Mouse (Mus musculus) kidney, postnatal 36 days (tissue): ENCODE measurements at regions not wholly inside any gene's neighbourhood (a gene's known extent, or its start where the extent isn't known, plus 50 kb on each side); places are given as distances from the start of the nearest gene placed in this dataset.

Experiments
- DNase-seq, 2 experiments: peaks; one replicate each; pipeline ENCODE4 v3.0.0; 2021 to 2022; ENCODE audit warnings: mixed read lengths in 2 of 2

DNA sequence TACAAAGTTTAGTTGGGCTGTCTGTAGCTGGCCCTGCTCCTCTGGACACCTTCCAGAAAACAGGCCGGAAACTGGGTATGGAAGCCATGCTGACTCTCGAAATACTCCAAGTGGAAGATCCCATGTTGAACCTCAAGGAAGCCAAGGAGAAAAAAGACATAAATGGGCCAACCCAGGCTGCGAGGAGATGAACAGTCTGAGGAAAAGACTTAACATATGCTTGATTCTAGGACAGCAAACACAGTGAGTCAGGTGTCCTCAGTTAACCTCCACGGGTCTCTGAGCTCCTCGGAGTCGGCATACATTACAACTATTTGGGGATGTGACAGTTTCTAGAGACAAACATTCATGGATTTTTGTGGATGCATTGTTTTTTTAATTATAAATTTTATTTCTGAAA, 60.0 kb upstream of the Msi2 start:
- no peak for DNase-seq

GRCm38 (mm10) chr11:88774401-88774931, 56.2 kb upstream of the Msi2 start:
- no peak for DNase-seq

- DNase-seq, result peak in 1 of 2 experiments; percentile 1
Observed at GRCm38 (mm10) chr11:88773961-88774360, 55.6 kb upstream of the Msi2 start.

DNA sequence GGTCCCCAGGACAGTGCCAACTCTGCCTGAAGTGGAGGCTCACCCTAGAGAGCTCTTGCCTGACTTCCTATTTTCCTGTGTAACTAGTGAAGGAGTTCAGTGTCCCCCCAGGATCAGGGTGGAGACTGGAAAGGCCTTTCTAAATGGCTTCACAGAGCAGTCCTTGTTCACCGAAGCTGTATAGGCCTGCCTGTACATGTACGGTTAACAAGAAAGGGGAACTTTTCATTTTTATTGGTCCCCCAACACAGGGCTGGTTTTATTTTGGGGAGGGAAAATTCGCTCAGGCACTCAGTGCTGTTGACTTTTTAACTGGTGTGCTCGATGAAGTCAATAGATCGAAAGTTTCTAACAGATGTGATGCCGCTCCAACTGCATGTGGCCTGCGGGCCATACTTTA, 52.1 kb upstream of the Msi2 start:
- peak in 1 of 2 experiments; percentile 29 for DNase-seq
